Mouse (Mus musculus): ENCODE results near the gene Mapkapk2. TPM values are rescaled to one million over a fixed set of nuclear protein-coding genes. Genes with fewer than 3 reads are reported as not detected.

Gene Mapkapk2
- polyA plus RNA-seq, 1 experiment = 35.8 TPM

GRCm38 (mm10) chr1:131092846-131093245, 4.8 kb downstream of the Mapkapk2 start:
- H3K4me1 ChIP-seq (ENCODE audit: control insufficient read depth, insufficient read depth, low read length) = peaks cover 17% of the 10 kb centered on the region
- H3K27ac ChIP-seq (ENCODE audit: insufficient read depth, low read length) = no peak overlapping the region
- no peak for DNase-seq
- no peak overlapping the region for H3K4me3 ChIP-seq (replicated peaks; ENCODE audit: insufficient read depth, low read depth, low read length)
- TF ChIP-seq CTCF (IDR thresholded peaks at IDR 0.05; ENCODE audit: borderline replicate concordance, insufficient read depth, low read depth, low read length) = no peak
- TF ChIP-seq POLR2A (IDR thresholded peaks at IDR 0.05; ENCODE audit: borderline replicate concordance, insufficient read depth, low read length) = no peak
- no peaks in the 10 kb centered on the region for H3K27me3 ChIP-seq (ENCODE audit: control insufficient read depth, insufficient read depth, low read length)
- WGBS = 95% methylated on average over 3 of the region's 3 CpGs

GRCm38 (mm10) chr1:131092173-131092572, 5.5 kb downstream of the Mapkapk2 start:
- Histone ChIP-seq H3K4me1 (ENCODE audit: control insufficient read depth, insufficient read depth, low read length) (peaks cover 17% of the 10 kb centered on the region), H3K4me3 (replicated peaks; ENCODE audit: insufficient read depth, low read depth, low read length) (no peak overlapping the region), H3K27me3 (ENCODE audit: control insufficient read depth, insufficient read depth, low read length) (no peaks in the 10 kb centered on the region), H3K27ac (ENCODE audit: insufficient read depth, low read length) (no peak overlapping the region)
- DNase-seq = no peak
- 93% methylated on average over 3 of the region's 3 CpGs for WGBS
- TF ChIP-seq CTCF (IDR thresholded peaks at IDR 0.05; ENCODE audit: borderline replicate concordance, insufficient read depth, low read depth, low read length) = no peak
- TF ChIP-seq POLR2A (IDR thresholded peaks at IDR 0.05; ENCODE audit: borderline replicate concordance, insufficient read depth, low read length) = no peak

- TF ChIP-seq CTCF (IDR thresholded peaks at IDR 0.05; ENCODE audit: borderline replicate concordance, insufficient read depth, low read depth, low read length) = no peak
- no peak for TF ChIP-seq POLR2A (IDR thresholded peaks at IDR 0.05; ENCODE audit: borderline replicate concordance, insufficient read depth, low read length)
- Histone ChIP-seq H3K4me1 (ENCODE audit: control insufficient read depth, insufficient read depth, low read length) (peaks cover 23% of the 10 kb centered on the region), H3K27ac (ENCODE audit: insufficient read depth, low read length) (no peak overlapping the region), H3K27me3 (ENCODE audit: control insufficient read depth, insufficient read depth, low read length) (no peaks in the 10 kb centered on the region), H3K4me3 (replicated peaks; ENCODE audit: insufficient read depth, low read depth, low read length) (no peak overlapping the region)
- no peak for DNase-seq
- WGBS = 78% methylated on average over 3 of the region's 3 CpGs
These were observed 6.1 kb downstream of the Mapkapk2 start for GRCm38 (mm10) chr1:131091481-131091880.

GRCm38 (mm10) chr1:131090877-131091276, 6.7 kb downstream of the Mapkapk2 start:
- H3K4me3 ChIP-seq (replicated peaks; ENCODE audit: insufficient read depth, low read depth, low read length) = no peak overlapping the region
- no peak for DNase-seq
- peaks cover 23% of the 10 kb centered on the region for H3K4me1 ChIP-seq (ENCODE audit: control insufficient read depth, insufficient read depth, low read length)
- 72% methylated on average over 4 of the region's 4 CpGs for WGBS
- no peaks in the 10 kb centered on the region for H3K27me3 ChIP-seq (ENCODE audit: control insufficient read depth, insufficient read depth, low read length)
- TF ChIP-seq POLR2A (IDR thresholded peaks at IDR 0.05; ENCODE audit: borderline replicate concordance, insufficient read depth, low read length) = no peak
- no peak for TF ChIP-seq CTCF (IDR thresholded peaks at IDR 0.05; ENCODE audit: borderline replicate concordance, insufficient read depth, low read depth, low read length)
- no peak overlapping the region for H3K27ac ChIP-seq (ENCODE audit: insufficient read depth, low read length)

- Histone ChIP-seq H3K27ac (ENCODE audit: insufficient read depth, low read length) (no peak overlapping the region), H3K27me3 (ENCODE audit: control insufficient read depth, insufficient read depth, low read length) (no peaks in the 10 kb centered on the region), H3K4me1 (ENCODE audit: control insufficient read depth, insufficient read depth, low read length) (peaks cover 22% of the 10 kb centered on the region), H3K4me3 (replicated peaks; ENCODE audit: insufficient read depth, low read depth, low read length) (no peak overlapping the region)
- TF ChIP-seq POLR2A (IDR thresholded peaks at IDR 0.05; ENCODE audit: borderline replicate concordance, insufficient read depth, low read length) (no peak), CTCF (IDR thresholded peaks at IDR 0.05; ENCODE audit: borderline replicate concordance, insufficient read depth, low read depth, low read length) (no peak)
- DNase-seq = no peak
- 55% methylated on average over 5 of the region's 5 CpGs for WGBS
These were observed 7.4 kb downstream of the Mapkapk2 start for GRCm38 (mm10) chr1:131090261-131090660.

- no peak overlapping the region for H3K27ac ChIP-seq (ENCODE audit: insufficient read depth, low read length)
These were observed 8.0 kb downstream of the Mapkapk2 start for GRCm38 (mm10) chr1:131089525-131090127.

GRCm38 (mm10) chr1:131088547-131088946, 9.1 kb downstream of the Mapkapk2 start:
- WGBS = 49% methylated on average over 11 of the region's 11 CpGs
- no peak for TF ChIP-seq POLR2A (IDR thresholded peaks at IDR 0.05; ENCODE audit: borderline replicate concordance, insufficient read depth, low read length)
- no peak for TF ChIP-seq CTCF (IDR thresholded peaks at IDR 0.05; ENCODE audit: borderline replicate concordance, insufficient read depth, low read depth, low read length)
- no peaks in the 10 kb centered on the region for H3K27me3 ChIP-seq (ENCODE audit: control insufficient read depth, insufficient read depth, low read length)
- peaks cover 22% of the 10 kb centered on the region for H3K4me1 ChIP-seq (ENCODE audit: control insufficient read depth, insufficient read depth, low read length)
- no peak for DNase-seq
- no peak overlapping the region for H3K27ac ChIP-seq (ENCODE audit: insufficient read depth, low read length)
- H3K4me3 ChIP-seq (replicated peaks; ENCODE audit: insufficient read depth, low read depth, low read length) = no peak overlapping the region

More at GRCm38 (mm10) chr1:131089525-131090127, 8.0 kb downstream of the Mapkapk2 start:
- 66% methylated on average over 2 of the region's 2 CpGs for WGBS
- Histone ChIP-seq H3K4me1 (ENCODE audit: control insufficient read depth, insufficient read depth, low read length) (peaks cover 22% of the 10 kb centered on the region), H3K4me3 (replicated peaks; ENCODE audit: insufficient read depth, low read depth, low read length) (no peak overlapping the region), H3K27me3 (ENCODE audit: control insufficient read depth, insufficient read depth, low read length) (no peaks in the 10 kb centered on the region)
- TF ChIP-seq CTCF (IDR thresholded peaks at IDR 0.05; ENCODE audit: borderline replicate concordance, insufficient read depth, low read depth, low read length) (no peak), POLR2A (IDR thresholded peaks at IDR 0.05; ENCODE audit: borderline replicate concordance, insufficient read depth, low read length) (no peak)
- no peak for DNase-seq

- DNase-seq = no peak
- no peaks in the 10 kb centered on the region for H3K27me3 ChIP-seq (ENCODE audit: control insufficient read depth, insufficient read depth, low read length)
- H3K4me1 ChIP-seq (ENCODE audit: control insufficient read depth, insufficient read depth, low read length) = peaks cover 22% of the 10 kb centered on the region
- TF ChIP-seq POLR2A (IDR thresholded peaks at IDR 0.05; ENCODE audit: borderline replicate concordance, insufficient read depth, low read length) (no peak), CTCF (IDR thresholded peaks at IDR 0.05; ENCODE audit: borderline replicate concordance, insufficient read depth, low read depth, low read length) (no peak)
- no peak overlapping the region for H3K27ac ChIP-seq (ENCODE audit: insufficient read depth, low read length)
- H3K4me3 ChIP-seq (replicated peaks; ENCODE audit: insufficient read depth, low read depth, low read length) = no peak overlapping the region
- WGBS = 75% methylated on average over 7 of the region's 7 CpGs
These were observed 10.7 kb downstream of the Mapkapk2 start for GRCm38 (mm10) chr1:131086907-131087306.
